Mouse (Mus musculus): ENCODE measurements around the gene Lair1.
"Not testable (repeated sequence)": the region's sequence is repeated elsewhere in the genome, so short reads cannot be mapped to it uniquely, and the experiment has no call there.

Gene Lair1

GRCm38 (mm10) chr7:4004636-4005035 lies 58.4 kb downstream of the Lair1 start:
- not testable (repeated sequence) for ATAC-seq (ENCODE audit: insufficient number of reproducible peaks, low FRiP score, low TSS enrichment)

- not testable (repeated sequence) for ATAC-seq (ENCODE audit: insufficient number of reproducible peaks, low FRiP score, low TSS enrichment)
Observed at GRCm38 (mm10) chr7:4003996-4004395, 59.0 kb downstream of the Lair1 start.

GRCm38 (mm10) chr7:3962017-3962416 lies 101.0 kb downstream of the Lair1 start:
- ATAC-seq (ENCODE audit: insufficient number of reproducible peaks, low FRiP score, low TSS enrichment), result no peak

- ATAC-seq (ENCODE audit: insufficient number of reproducible peaks, low FRiP score, low TSS enrichment), result no peak
Observed at GRCm38 (mm10) chr7:3957387-3957786, 105.6 kb downstream of the Lair1 start.
